Mouse (Mus musculus): ENCODE measurements around the gene Gabpb1. TPM values are rescaled to one million over a fixed set of nuclear protein-coding genes. Genes with fewer than 3 reads are reported as not detected.

The Gabpb1 gene
- polyA plus RNA-seq, 1 experiment from 2014 or later, result 60.3 TPM

GRCm38 (mm10) chr2:126652929-126653328 lies 23.2 kb downstream of the Gabpb1 start:
- ATAC-seq (no peak), DNase-seq (ENCODE audit: low spot score) (no peak)
- no peaks in the 10 kb centered on the region for H3K27me3 ChIP-seq (replicated peaks; ENCODE audit: control insufficient read depth, insufficient read depth, low read length)
- no peak overlapping the region for H3K4me2 ChIP-seq (ENCODE audit: low read length)
- WGBS, result 90% methylated on average over 4 of the region's 4 CpGs
- H3K9me3 ChIP-seq (replicated peaks; ENCODE audit: control insufficient read depth, low read length), result no peaks in the 10 kb centered on the region
- no peak overlapping the region for H3K27ac ChIP-seq (ENCODE audit: low read depth, low read length)
- H3K4me3 ChIP-seq (ENCODE audit: low read depth, low read length), result no peak overlapping the region
- no peaks in the 10 kb centered on the region for H3K4me1 ChIP-seq (ENCODE audit: control insufficient read depth, insufficient read depth, low read length)
- no peak overlapping the region for H3K9ac ChIP-seq (ENCODE audit: low read length)
- H3K36me3 ChIP-seq (ENCODE audit: control insufficient read depth, insufficient read depth, low read length), result peaks cover 45% of the 10 kb centered on the region

GRCm38 (mm10) chr2:126647762-126648161 lies 28.4 kb downstream of the Gabpb1 start:
- Histone ChIP-seq H3K4me3 (ENCODE audit: low read depth, low read length) (no peak overlapping the region), H3K27me3 (replicated peaks; ENCODE audit: control insufficient read depth, insufficient read depth, low read length) (no peaks in the 10 kb centered on the region), H3K9me3 (replicated peaks; ENCODE audit: control insufficient read depth, low read length) (no peaks in the 10 kb centered on the region), H3K4me2 (ENCODE audit: low read length) (no peak overlapping the region), H3K36me3 (ENCODE audit: control insufficient read depth, insufficient read depth, low read length) (peaks cover 71% of the 10 kb centered on the region), H3K27ac (ENCODE audit: low read depth, low read length) (no peak overlapping the region), H3K9ac (ENCODE audit: low read length) (no peak overlapping the region), H3K4me1 (ENCODE audit: control insufficient read depth, insufficient read depth, low read length) (no peaks in the 10 kb centered on the region)
- DNase-seq (ENCODE audit: low spot score) (no peak), ATAC-seq (no peak)
- 88% methylated on average over 3 of the region's 3 CpGs for WGBS

GRCm38 (mm10) chr2:126646461-126646860 lies 29.7 kb downstream of the Gabpb1 start:
- ATAC-seq (no peak), DNase-seq (ENCODE audit: low spot score) (no peak)
- H3K4me3 ChIP-seq (ENCODE audit: low read depth, low read length), result no peak overlapping the region
- no peaks in the 10 kb centered on the region for H3K27me3 ChIP-seq (replicated peaks; ENCODE audit: control insufficient read depth, insufficient read depth, low read length)
- WGBS, result 98% methylated on average over 5 of the region's 5 CpGs
- H3K9ac ChIP-seq (ENCODE audit: low read length), result no peak overlapping the region
- no peaks in the 10 kb centered on the region for H3K4me1 ChIP-seq (ENCODE audit: control insufficient read depth, insufficient read depth, low read length)
- peaks cover 62% of the 10 kb centered on the region for H3K36me3 ChIP-seq (ENCODE audit: control insufficient read depth, insufficient read depth, low read length)
- no peak overlapping the region for H3K4me2 ChIP-seq (ENCODE audit: low read length)
- H3K27ac ChIP-seq (ENCODE audit: low read depth, low read length), result no peak overlapping the region
- H3K9me3 ChIP-seq (replicated peaks; ENCODE audit: control insufficient read depth, low read length), result no peaks in the 10 kb centered on the region

GRCm38 (mm10) chr2:126644768-126645167 lies 31.4 kb downstream of the Gabpb1 start:
- Histone ChIP-seq H3K36me3 (ENCODE audit: control insufficient read depth, insufficient read depth, low read length) (peaks cover 64% of the 10 kb centered on the region), H3K27ac (ENCODE audit: low read depth, low read length) (no peak overlapping the region), H3K9ac (ENCODE audit: low read length) (no peak overlapping the region), H3K27me3 (replicated peaks; ENCODE audit: control insufficient read depth, insufficient read depth, low read length) (no peaks in the 10 kb centered on the region), H3K4me3 (ENCODE audit: low read depth, low read length) (no peak overlapping the region), H3K9me3 (replicated peaks; ENCODE audit: control insufficient read depth, low read length) (no peaks in the 10 kb centered on the region), H3K4me2 (ENCODE audit: low read length) (no peak overlapping the region), H3K4me1 (ENCODE audit: control insufficient read depth, insufficient read depth, low read length) (no peaks in the 10 kb centered on the region)
- DNase-seq (ENCODE audit: low spot score) (no peak), ATAC-seq (no peak)
- WGBS, result 97% methylated on average over 1 of the region's 1 CpGs

GRCm38 (mm10) chr2:126640298-126640697 lies 35.8 kb downstream of the Gabpb1 start:
- Histone ChIP-seq H3K36me3 (ENCODE audit: control insufficient read depth, insufficient read depth, low read length) (peaks cover 44% of the 10 kb centered on the region), H3K4me1 (ENCODE audit: control insufficient read depth, insufficient read depth, low read length) (no peaks in the 10 kb centered on the region), H3K4me2 (ENCODE audit: low read length) (no peak overlapping the region), H3K9ac (ENCODE audit: low read length) (no peak overlapping the region), H3K4me3 (ENCODE audit: low read depth, low read length) (no peak overlapping the region), H3K9me3 (replicated peaks; ENCODE audit: control insufficient read depth, low read length) (no peaks in the 10 kb centered on the region), H3K27me3 (replicated peaks; ENCODE audit: control insufficient read depth, insufficient read depth, low read length) (no peaks in the 10 kb centered on the region), H3K27ac (ENCODE audit: low read depth, low read length) (no peak overlapping the region)
- 89% methylated on average over 2 of the region's 2 CpGs for WGBS
- DNase-seq (ENCODE audit: low spot score) (no peak), ATAC-seq (no peak)

GRCm38 (mm10) chr2:126635939-126636823 lies 40.0 kb downstream of the Gabpb1 start:
- no peak overlapping the region for H3K9ac ChIP-seq (ENCODE audit: low read length)
- H3K4me2 ChIP-seq (ENCODE audit: low read length), result no peak overlapping the region
- 81% methylated on average over 12 of the region's 12 CpGs for WGBS
- ATAC-seq (no peak), DNase-seq (ENCODE audit: low spot score) (no peak)
- no peaks in the 10 kb centered on the region for H3K27me3 ChIP-seq (replicated peaks; ENCODE audit: control insufficient read depth, insufficient read depth, low read length)
- no peaks in the 10 kb centered on the region for H3K9me3 ChIP-seq (replicated peaks; ENCODE audit: control insufficient read depth, low read length)
- H3K4me3 ChIP-seq (ENCODE audit: low read depth, low read length), result no peak overlapping the region
- H3K27ac ChIP-seq (ENCODE audit: low read depth, low read length), result no peak overlapping the region
- no peaks in the 10 kb centered on the region for H3K4me1 ChIP-seq (ENCODE audit: control insufficient read depth, insufficient read depth, low read length)
- peaks cover 35% of the 10 kb centered on the region for H3K36me3 ChIP-seq (ENCODE audit: control insufficient read depth, insufficient read depth, low read length)

GRCm38 (mm10) chr2:126633165-126633564 lies 43.0 kb downstream of the Gabpb1 start:
- no peaks in the 10 kb centered on the region for H3K4me1 ChIP-seq (ENCODE audit: control insufficient read depth, insufficient read depth, low read length)
- no peak for ATAC-seq
- H3K27ac ChIP-seq (ENCODE audit: low read depth, low read length), result no peak overlapping the region
- no peaks in the 10 kb centered on the region for H3K27me3 ChIP-seq (replicated peaks; ENCODE audit: control insufficient read depth, insufficient read depth, low read length)
- 91% methylated on average over 2 of the region's 2 CpGs for WGBS
- no peak for DNase-seq (ENCODE audit: low spot score)
- no peak overlapping the region for H3K9ac ChIP-seq (ENCODE audit: low read length)
- no peaks in the 10 kb centered on the region for H3K9me3 ChIP-seq (replicated peaks; ENCODE audit: control insufficient read depth, low read length)
- H3K4me2 ChIP-seq (ENCODE audit: low read length), result no peak overlapping the region
- peaks cover 36% of the 10 kb centered on the region for H3K36me3 ChIP-seq (ENCODE audit: control insufficient read depth, insufficient read depth, low read length)
- H3K4me3 ChIP-seq (ENCODE audit: low read depth, low read length), result no peak overlapping the region

- DNase-seq (ENCODE audit: low spot score) (no peak), ATAC-seq (no peak)
- H3K4me1 ChIP-seq (ENCODE audit: control insufficient read depth, insufficient read depth, low read length), result no peaks in the 10 kb centered on the region
- WGBS, result 90% methylated on average over 9 of the region's 9 CpGs
- peaks cover 33% of the 10 kb centered on the region for H3K36me3 ChIP-seq (ENCODE audit: control insufficient read depth, insufficient read depth, low read length)
- H3K9ac ChIP-seq (ENCODE audit: low read length), result no peak overlapping the region
- H3K4me3 ChIP-seq (ENCODE audit: low read depth, low read length), result no peak overlapping the region
- H3K27ac ChIP-seq (ENCODE audit: low read depth, low read length), result no peak overlapping the region
- no peaks in the 10 kb centered on the region for H3K27me3 ChIP-seq (replicated peaks; ENCODE audit: control insufficient read depth, insufficient read depth, low read length)
- peaks cover 3% of the 10 kb centered on the region; the same call in 1 of the 2 replicates for H3K9me3 ChIP-seq (replicated peaks; ENCODE audit: control insufficient read depth, low read length)
- H3K4me2 ChIP-seq (ENCODE audit: low read length), result no peak overlapping the region
These were observed 47.6 kb downstream of the Gabpb1 start for GRCm38 (mm10) chr2:126628455-126628995.

GRCm38 (mm10) chr2:126623138-126623537 lies 53.0 kb downstream of the Gabpb1 start:
- Histone ChIP-seq H3K9ac (ENCODE audit: low read length) (no peak overlapping the region), H3K4me1 (ENCODE audit: control insufficient read depth, insufficient read depth, low read length) (no peaks in the 10 kb centered on the region), H3K36me3 (ENCODE audit: control insufficient read depth, insufficient read depth, low read length) (peaks cover 5% of the 10 kb centered on the region; the same call in 1 of the 2 replicates), H3K9me3 (replicated peaks; ENCODE audit: control insufficient read depth, low read length) (peaks cover 3% of the 10 kb centered on the region; the same call in 1 of the 2 replicates), H3K27ac (ENCODE audit: low read depth, low read length) (no peak overlapping the region), H3K4me2 (ENCODE audit: low read length) (no peak overlapping the region), H3K27me3 (replicated peaks; ENCODE audit: control insufficient read depth, insufficient read depth, low read length) (no peaks in the 10 kb centered on the region), H3K4me3 (ENCODE audit: low read depth, low read length) (no peak overlapping the region)
- no peak for ATAC-seq
- DNase-seq (ENCODE audit: low spot score), result no peak
